Mouse (Mus musculus): Measurements from ENCODE around the gene Raph1.

GRCm38 (mm10) chr1:60588887-60589629, 22.2 kb upstream of the Raph1 start:
- no peak for TF ChIP-seq CTCF (IDR thresholded peaks at IDR 0.05; ENCODE audit: extremely low read depth, insufficient read depth, insufficient read length, insufficient replicate concordance)
- TF ChIP-seq POLR2A (IDR thresholded peaks at IDR 0.05; ENCODE audit: low read depth, low read length), result no peak
